Mouse (Mus musculus): ENCODE measurements around the gene Inha. TPM values are rescaled to one million over a fixed set of nuclear protein-coding genes. Genes with fewer than 3 reads are reported as not detected.
A peak's percentile ranks its signal among the peaks of the same experiment; 100 is the strongest.

The Inha gene
- total RNA-seq, 2 experiments from 2014 or later, result not detected

DNA sequence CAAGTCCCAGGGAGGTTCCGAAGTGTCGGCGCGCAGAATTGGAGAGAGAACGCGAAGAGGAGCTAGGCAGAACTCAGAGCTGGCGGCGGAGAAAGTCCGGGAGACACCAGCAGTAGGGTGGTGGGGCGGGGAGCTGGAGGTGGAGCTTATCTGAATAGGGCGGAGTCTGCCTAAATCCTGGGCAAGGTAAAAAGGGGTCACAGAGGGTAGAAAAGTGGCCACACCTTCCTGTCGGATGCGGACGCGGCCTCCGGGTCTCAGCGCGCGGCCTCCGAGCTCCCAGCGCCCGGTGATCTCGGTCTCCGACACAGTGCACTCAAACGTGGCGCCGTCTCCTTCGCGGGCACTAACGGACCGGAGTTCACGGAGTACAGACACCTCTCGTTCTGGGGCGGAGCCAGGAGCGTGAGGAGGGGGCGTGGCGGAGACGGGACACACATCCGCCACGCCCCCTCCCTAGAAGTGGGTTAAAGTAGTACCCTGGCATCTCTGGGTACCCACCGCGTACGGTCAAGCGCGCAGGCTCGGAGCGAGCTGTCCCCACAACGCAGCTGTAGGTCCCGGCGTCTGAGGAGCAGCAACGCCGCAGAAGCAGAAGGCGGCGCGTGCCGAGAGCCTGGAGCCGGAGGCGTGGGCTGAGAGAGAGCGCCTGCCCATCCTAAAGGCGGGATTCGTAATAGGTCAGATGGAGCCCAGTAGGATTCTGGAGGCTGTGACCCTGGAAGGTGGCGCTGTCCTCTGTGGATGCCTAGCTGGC lies 19.3 kb upstream of the Inha start:
- no peak for ATAC-seq (replicated peaks; ENCODE audit: low FRiP score, poor library complexity, severe bottlenecking)

DNA sequence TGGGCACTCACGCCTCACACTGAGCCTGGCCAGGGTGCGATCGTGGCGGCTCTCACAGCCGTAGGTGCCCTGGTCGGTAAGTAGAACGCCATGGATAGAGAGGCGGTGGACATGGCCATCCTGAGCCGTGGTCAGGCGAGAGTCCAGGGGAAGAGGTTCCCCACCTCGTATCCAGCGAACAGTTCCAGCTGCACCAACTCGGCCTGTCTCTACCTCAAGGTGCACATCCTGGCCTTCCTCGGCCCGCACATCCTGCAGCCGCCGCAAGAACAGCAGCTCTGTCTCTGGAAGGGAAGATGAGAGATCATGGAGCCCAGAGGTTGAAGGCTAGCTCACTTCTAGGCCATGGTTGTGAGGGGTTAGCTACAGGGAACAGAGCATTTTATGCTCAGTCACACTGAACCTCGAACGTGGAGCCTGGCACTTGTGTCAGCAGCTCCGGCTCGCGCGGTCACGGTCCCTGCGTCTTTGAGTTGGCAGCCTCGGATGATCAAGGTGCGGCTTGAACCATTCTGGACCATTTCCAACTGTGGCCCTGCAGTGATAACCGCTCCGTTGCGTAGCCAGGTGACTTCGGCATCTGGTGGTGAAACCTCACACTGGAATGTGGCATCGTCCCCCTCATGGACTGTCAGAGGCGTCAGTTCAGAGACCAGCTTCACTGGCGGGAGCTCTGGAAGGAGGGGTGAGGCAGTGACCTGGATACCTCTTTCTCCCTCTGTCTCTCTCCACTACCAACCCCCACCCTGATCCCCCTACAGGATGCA lies 15.9 kb upstream of the Inha start:
- ATAC-seq (replicated peaks; ENCODE audit: low FRiP score, poor library complexity, severe bottlenecking), result no peak

DNA sequence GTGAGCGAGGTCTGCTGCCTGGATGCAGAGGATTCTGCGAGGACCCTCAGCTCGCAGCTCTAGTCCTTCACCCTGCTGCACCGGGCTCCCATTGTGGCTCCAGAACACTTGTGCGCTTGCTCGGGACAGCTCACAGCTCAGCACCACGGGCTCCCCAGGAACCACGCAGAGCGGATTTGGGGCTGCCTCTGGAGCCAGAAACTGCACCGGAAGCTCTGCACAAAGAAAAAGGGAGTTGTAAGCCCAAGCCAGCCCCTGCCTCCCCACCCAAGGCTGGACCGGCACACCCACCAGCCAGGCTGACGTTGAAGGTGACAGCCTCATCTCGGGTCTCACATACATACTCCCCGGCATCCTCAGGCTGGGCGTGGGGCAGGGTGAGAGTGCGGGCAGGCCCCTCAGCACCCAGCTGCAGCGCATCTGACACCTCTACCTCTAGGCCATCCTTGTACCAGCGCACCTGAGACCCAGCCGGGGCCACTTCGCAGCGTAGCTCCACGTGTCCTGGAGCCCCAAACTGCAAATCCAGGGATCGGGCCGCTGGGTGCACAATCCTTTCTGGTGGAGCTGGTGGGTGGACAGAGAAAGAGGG lies 14.2 kb upstream of the Inha start:
- ATAC-seq (replicated peaks; ENCODE audit: low FRiP score, poor library complexity, severe bottlenecking), result no peak

DNA sequence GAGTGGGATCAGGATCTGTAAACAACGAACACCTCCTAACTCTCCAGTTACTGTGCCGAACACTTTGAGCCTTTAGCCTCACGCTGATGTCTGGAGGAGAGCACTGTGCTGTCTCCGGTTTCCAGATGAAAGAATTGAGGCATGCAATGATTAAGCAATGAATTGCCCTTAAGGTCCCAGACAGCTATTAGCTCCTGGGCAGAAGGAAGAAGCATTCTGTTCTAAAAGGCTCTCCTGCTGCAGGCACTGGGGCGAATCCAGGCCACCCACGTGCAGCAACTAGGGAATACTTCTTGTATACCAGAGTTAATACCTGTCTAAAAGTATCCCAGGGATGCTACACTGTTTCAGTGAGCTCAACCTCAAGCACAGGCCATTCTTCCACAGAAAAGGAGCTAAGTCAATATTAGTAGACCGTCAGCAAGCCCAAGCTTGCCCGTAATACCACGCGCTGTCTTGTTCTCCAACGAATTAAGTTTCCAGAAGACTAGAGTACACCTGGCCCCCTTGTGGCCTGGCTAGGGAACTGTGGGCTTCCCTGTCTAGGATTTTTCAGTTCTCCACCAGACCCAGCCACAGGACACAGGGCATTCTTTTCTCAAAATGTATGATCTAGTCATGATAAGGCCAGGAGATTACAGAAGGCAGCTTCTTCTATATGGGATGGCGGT lies 11.9 kb upstream of the Inha start:
- ATAC-seq (replicated peaks; ENCODE audit: low FRiP score, poor library complexity, severe bottlenecking), result 0 out of 2 replicates have a peak, but pooled peaks have one; percentile 45

DNA sequence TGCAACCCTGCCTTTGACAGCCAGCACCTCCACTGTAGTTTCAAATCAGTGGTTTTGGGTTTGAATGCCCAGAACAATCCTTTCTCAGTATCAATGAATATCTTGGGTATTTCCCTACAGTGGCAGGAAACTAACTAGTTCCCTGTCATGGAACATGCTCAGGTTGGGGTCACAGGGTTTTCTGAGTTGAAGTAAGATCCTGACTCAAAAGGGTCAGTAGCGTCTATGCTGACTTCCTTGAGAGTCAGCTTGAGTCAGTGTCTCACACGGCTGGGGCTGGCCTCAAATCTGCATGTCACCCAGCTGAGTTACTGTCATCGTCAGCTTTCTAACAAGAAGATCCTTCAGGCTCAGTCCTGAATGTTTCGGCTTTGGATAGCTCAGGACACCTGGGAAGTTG lies 8.0 kb upstream of the Inha start:
- ATAC-seq (replicated peaks; ENCODE audit: low FRiP score, poor library complexity, severe bottlenecking), result no peak

- no peak for ATAC-seq (replicated peaks; ENCODE audit: low FRiP score, poor library complexity, severe bottlenecking)
Measured at GRCm38 (mm10) chr1:75499441-75499840, 7.4 kb upstream of the Inha start.

DNA sequence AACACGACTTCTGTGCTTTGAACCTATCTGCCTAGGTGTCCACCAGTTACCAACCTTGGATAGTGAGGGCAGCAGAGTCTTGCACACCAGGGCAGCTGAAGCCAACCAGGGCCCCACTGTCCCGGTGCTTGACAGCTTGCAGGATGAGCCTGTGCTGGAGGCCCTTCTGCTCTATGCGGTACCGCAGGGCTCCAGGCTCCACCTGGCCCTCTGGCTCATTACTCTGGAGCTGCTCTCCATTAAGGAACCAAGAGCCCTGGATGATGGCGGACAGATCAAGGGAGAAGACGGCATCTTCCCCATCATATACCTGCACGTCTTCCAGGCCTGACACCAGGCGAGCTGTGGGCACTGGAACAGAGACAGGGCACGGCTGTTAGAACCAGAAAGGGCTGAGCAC lies 5.0 kb upstream of the Inha start:
- no peak for ATAC-seq (replicated peaks; ENCODE audit: low FRiP score, poor library complexity, severe bottlenecking)

- ATAC-seq (replicated peaks; ENCODE audit: low FRiP score, poor library complexity, severe bottlenecking), result no peak
Measured at GRCm38 (mm10) chr1:75502945-75503650, 3.8 kb upstream of the Inha start.

DNA sequence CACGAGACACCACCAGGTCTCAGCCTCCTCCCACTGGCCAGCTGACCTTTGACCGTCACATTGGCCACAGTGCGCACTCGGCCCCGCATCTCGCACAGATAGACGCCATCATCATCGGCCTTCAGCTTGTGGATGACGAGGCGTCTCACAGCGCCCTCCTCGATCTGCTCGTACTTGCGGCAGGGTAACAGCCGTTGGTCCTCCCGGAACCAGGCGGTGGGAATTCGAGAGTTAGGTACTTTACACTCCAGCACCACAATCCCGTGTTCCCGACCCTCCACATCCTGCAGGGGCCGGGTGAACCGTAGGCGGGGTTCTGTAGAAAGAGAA lies 3.3 kb upstream of the Inha start:
- ATAC-seq (replicated peaks; ENCODE audit: low FRiP score, poor library complexity, severe bottlenecking), result no peak

GRCm38 (mm10) chr1:75504256-75505045 lies 2.4 kb upstream of the Inha start:
- no peak for ATAC-seq (replicated peaks; ENCODE audit: low FRiP score, poor library complexity, severe bottlenecking)

- ATAC-seq (replicated peaks; ENCODE audit: low FRiP score, poor library complexity, severe bottlenecking), result no peak
Measured at GRCm38 (mm10) chr1:75505159-75505955, 1.5 kb upstream of the Inha start.

- ATAC-seq (replicated peaks; ENCODE audit: low FRiP score, poor library complexity, severe bottlenecking), result no peak
Measured at GRCm38 (mm10) chr1:75505956-75506831, 683 bp upstream of the Inha start, which contains the start of gene Obsl1. TSS of gene Obsl1 (minus strand) at chr1:75506452.

GRCm38 (mm10) chr1:75509586-75509985 lies 2.7 kb downstream of the Inha start:
- no peak; the same call in 1 of the 2 replicates for ATAC-seq (replicated peaks; ENCODE audit: low FRiP score, poor library complexity, severe bottlenecking)

- no peak for ATAC-seq (replicated peaks; ENCODE audit: low FRiP score, poor library complexity, severe bottlenecking)
Measured at GRCm38 (mm10) chr1:75510154-75510553, 3.3 kb downstream of the Inha start.

GRCm38 (mm10) chr1:75511437-75512210 lies 4.7 kb downstream of the Inha start:
- ATAC-seq (replicated peaks; ENCODE audit: low FRiP score, poor library complexity, severe bottlenecking), result no peak

DNA sequence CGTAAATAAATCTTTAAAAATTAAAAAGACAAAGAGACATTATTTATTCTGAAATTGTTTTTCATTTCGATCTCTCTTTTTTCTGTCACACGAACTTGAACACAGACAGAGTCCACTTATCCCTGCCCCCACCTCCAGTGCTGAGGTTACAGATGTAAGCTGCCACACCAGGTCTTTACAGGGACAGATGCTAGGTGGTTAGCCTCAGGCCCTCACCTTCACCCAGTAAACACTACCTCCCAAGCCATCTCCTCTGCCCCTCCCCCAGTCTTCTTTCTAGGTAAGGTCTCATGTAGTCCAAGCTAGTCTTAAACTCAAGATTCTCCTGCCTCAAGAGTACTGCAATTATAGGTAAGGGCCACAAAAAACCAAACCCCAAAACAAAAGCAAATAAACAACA lies 5.7 kb downstream of the Inha start:
- no peak for ATAC-seq (replicated peaks; ENCODE audit: low FRiP score, poor library complexity, severe bottlenecking)
